Mouse (Mus musculus) erythroblast, embryonic 14.5 days (primary cell): ENCODE measurements around the gene Trib3.

Experiments used
- GATA1 ChIP-seq: IDR thresholded peaks from 2 replicates; pipeline ENCODE4 v1.6.1; 2012; ENCODE audit warnings: low read length, inconsistent platforms, mixed read lengths
- TAL1 ChIP-seq: IDR thresholded peaks from 3 replicates; pipeline ENCODE4 v1.6.1; 2012; ENCODE audit warnings: low read length, inconsistent platforms, mixed read lengths

DNA sequence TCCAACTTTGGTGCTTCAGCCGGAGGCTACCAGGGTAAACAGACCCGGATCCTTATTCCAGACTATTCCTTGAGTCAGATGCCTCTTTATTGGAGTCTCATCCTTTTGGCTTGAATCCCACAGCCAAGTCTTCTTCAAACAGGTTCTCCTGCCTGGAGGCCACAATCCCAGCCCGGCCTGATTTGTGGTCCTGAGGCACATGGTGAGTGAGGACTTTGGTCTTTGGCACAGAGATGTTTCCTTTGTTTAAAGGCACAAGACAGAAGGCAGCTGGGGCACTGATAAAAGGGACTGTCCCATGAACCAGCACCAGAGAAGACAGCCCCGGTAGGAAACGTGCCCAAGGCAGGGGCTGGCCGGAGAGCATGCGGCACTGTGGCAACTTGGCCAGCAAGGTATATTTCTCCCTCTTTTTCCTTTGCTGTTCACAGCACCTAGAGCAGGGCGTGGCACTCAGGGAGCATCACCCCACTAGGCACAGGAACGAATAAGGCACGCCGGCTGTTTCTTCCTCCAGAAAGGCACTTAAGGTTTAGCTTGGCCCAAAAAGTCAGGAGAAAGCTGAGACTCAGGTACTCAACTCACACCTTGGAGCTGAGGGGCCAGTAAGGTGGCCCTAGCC, 6.1 kb downstream of the Trib3 start:
- no peak for TF ChIP-seq TAL1
- TF ChIP-seq GATA1, result no peak
